Mouse (Mus musculus) frontal cortex, postnatal 36 days (tissue): ENCODE measurements around the gene 4930558K02Rik.
A peak's percentile ranks its signal among the peaks of the same experiment; 100 is the strongest.

ENCODE experiments used
- DNase-seq, 2 experiments: peaks; one replicate each; pipeline ENCODE4 v3.0.0; 2022; ENCODE audit warnings: low spot score in 2 of 2

Gene 4930558K02Rik

GRCm38 (mm10) chr1:161979536-161979935 lies at the start of gene 4930558K02Rik:
4930558K02Rik (minus strand) TSS chr1:161979636.
- no peak for DNase-seq

GRCm38 (mm10) chr1:162023681-162024270 lies 44.3 kb upstream of the 4930558K02Rik start:
- DNase-seq = no peak

GRCm38 (mm10) chr1:162020766-162021165 lies 41.3 kb upstream of the 4930558K02Rik start:
- DNase-seq = no peak

GRCm38 (mm10) chr1:162020303-162020731 lies 40.9 kb upstream of the 4930558K02Rik start:
- DNase-seq = no peak

GRCm38 (mm10) chr1:162018601-162018977 lies 39.2 kb upstream of the 4930558K02Rik start:
- DNase-seq = no peak

GRCm38 (mm10) chr1:162017975-162018600 lies 38.7 kb upstream of the 4930558K02Rik start:
- no peak for DNase-seq

- DNase-seq = no peak
Measured at GRCm38 (mm10) chr1:162016982-162017381, 37.5 kb upstream of the 4930558K02Rik start.

- no peak for DNase-seq
Measured at GRCm38 (mm10) chr1:162015247-162015862, 35.9 kb upstream of the 4930558K02Rik start.

- DNase-seq = no peak
Measured at GRCm38 (mm10) chr1:162013561-162013960, 34.1 kb upstream of the 4930558K02Rik start.

GRCm38 (mm10) chr1:162011523-162012245 lies 32.2 kb upstream of the 4930558K02Rik start:
- DNase-seq = no peak

GRCm38 (mm10) chr1:162009086-162009485 lies 29.6 kb upstream of the 4930558K02Rik start:
- DNase-seq = no peak

GRCm38 (mm10) chr1:162008631-162009067 lies 29.2 kb upstream of the 4930558K02Rik start:
- DNase-seq = no peak

- no peak for DNase-seq
Measured at GRCm38 (mm10) chr1:162008208-162008607, 28.8 kb upstream of the 4930558K02Rik start.

GRCm38 (mm10) chr1:162006109-162006508 lies 26.7 kb upstream of the 4930558K02Rik start:
- no peak for DNase-seq

- DNase-seq = no peak
Measured at GRCm38 (mm10) chr1:162004821-162005770, 25.7 kb upstream of the 4930558K02Rik start.

- DNase-seq = no peak
Measured at GRCm38 (mm10) chr1:162004518-162004780, 25.0 kb upstream of the 4930558K02Rik start.

- no peak for DNase-seq
Measured at GRCm38 (mm10) chr1:162003729-162004517, 24.5 kb upstream of the 4930558K02Rik start.

- DNase-seq = no peak
Measured at GRCm38 (mm10) chr1:162001328-162001727, 21.9 kb upstream of the 4930558K02Rik start.

- DNase-seq = peak; percentile 52 to 71
Measured at GRCm38 (mm10) chr1:161999882-162000371, 20.5 kb upstream of the 4930558K02Rik start.

- DNase-seq = no peak
Measured at GRCm38 (mm10) chr1:161999338-161999737, 19.9 kb upstream of the 4930558K02Rik start.
